Mouse (Mus musculus) left cerebral cortex, postnatal 25 days (tissue): ENCODE measurements around the gene Dkc1. TPM values are rescaled to one million over a fixed set of nuclear protein-coding genes. Genes with fewer than 3 reads are reported as not detected.

Experiments
- DNase-seq, 2 experiments: peaks; one replicate each; pipeline ENCODE4 v3.0.0; 2022; ENCODE audit warnings: low spot score in 2 of 2, mixed read lengths in 1 of 2
- intact Hi-C: fragments of 180-260 bp; cut with DNase I; formaldehyde crosslinking; loops from one replicate; pipeline ENCODE4 v1.15.1; 2025
- total RNA-seq, 2 experiments: library from RNA; stranded (reverse); gene quantifications; 2 replicates each; pipeline ENCODE4 v1.2.3; 2021

Gene Dkc1
- 10 to 100 TPM; 29.6 to 30.3 TPM for total RNA-seq

DNA sequence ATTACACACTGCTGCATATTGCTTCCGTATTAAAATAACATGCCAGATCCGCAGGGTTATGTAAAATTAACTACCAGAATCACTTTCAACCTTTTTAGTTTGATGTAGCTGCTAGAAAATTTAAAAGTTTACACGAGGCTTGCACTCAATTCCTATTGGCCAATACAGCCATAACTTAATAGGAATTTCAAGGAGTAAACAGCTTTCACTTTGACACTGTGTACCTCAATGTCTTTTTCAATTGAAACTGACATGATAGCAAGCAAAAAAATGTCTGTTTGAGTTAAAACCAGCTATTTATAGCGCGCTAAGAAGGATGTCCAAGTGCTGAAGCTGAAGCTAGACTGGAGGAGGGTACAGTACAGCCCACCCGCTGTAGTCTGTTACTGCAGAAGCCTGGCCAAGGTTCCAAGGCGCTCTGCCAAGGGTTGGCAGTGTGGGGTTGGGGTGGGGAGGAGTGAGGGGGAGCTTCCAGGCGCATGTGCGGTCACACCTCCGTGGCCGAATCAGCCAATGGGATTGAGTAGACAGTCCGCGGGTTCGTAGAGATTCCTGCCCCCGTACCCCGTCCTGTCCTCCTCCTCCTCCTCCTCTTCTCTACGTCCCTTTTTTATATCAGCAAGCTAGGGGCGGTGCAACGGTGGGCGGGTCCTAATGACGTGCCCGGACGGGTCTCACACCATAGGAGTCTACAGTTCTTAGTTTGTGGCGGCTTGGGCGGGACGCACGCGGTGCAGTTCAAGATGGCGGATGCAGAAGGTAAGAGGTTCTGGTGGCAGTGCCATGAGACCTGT lies at the start of gene Dkc1:
Gene Dkc1 (plus strand): TSS at position 486 of the 794 bp plus-strand sequence.
- intact Hi-C loops = no loop called here
- peak; percentile 78 to 94 for DNase-seq

GRCm38 (mm10) chrX:75045931-75046330 lies 49.7 kb upstream of the Dkc1 start:
- intact Hi-C loops = no loop called here
- no peak for DNase-seq

DNA sequence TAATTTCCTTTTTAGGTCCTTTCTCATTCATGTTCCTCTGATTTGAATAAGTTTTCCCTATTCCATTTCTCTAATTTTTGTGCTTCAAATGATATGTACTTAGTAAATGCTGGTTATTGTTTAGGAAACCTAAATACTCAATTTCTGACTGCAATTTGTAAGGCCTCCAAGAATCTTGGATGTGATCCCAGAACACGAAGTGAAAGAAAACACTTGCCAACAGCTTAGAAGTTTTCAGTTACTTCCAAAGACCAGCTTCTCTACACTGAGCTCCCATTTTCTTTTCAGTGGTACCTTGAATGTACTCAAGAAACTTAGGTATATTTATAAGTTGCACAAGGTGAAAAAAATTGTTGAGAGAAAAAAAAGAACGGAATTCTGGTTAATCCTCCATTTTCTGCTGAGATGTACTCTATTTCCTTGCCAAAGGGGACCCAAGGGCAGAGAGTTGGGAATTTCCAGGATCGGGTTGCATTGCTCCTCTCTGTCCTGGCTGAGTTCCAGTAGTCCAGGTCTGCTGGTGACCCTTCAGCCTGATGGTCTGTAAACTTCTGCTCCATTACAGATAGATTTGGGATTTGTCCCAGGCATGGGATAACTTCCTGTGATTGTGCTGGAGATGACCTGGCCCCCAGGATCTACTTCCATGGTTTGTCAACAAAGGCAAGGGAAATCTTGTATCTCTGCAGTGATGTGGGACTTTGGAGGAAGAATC lies 48.6 kb upstream of the Dkc1 start:
- intact Hi-C loops = no loop called here
- DNase-seq = peak in 1 of 2 experiments; percentile 27

GRCm38 (mm10) chrX:75056120-75056775 lies 39.4 kb upstream of the Dkc1 start:
- no peak for DNase-seq
- intact Hi-C loops = no loop called here

- DNase-seq = no peak
- intact Hi-C loops = no loop called here
Observed at GRCm38 (mm10) chrX:75082351-75082750, 13.3 kb upstream of the Dkc1 start.

- intact Hi-C loops = no loop called here
- DNase-seq = peak; percentile 26 to 30
Observed at GRCm38 (mm10) chrX:75083982-75084773, 11.5 kb upstream of the Dkc1 start.

- peak in 1 of 2 experiments; percentile 59 for DNase-seq
- intact Hi-C loops = no loop called here
Observed at GRCm38 (mm10) chrX:75084774-75085508, 10.7 kb upstream of the Dkc1 start, which contains the start of gene Gab3. TSS of gene Gab3 (minus strand) at chrX:75085458.

- intact Hi-C loops = no loop called here
- DNase-seq = no peak
Observed at GRCm38 (mm10) chrX:75085654-75086053, 10.0 kb upstream of the Dkc1 start.

- no peak for DNase-seq
- intact Hi-C loops = no loop called here
Observed at GRCm38 (mm10) chrX:75096163-75096770, 613 bp downstream of the Dkc1 start.

- intact Hi-C loops = no loop called here
- no peak for DNase-seq
Observed at GRCm38 (mm10) chrX:75098799-75099198, 3.1 kb downstream of the Dkc1 start.

GRCm38 (mm10) chrX:75102293-75102692 lies 6.6 kb downstream of the Dkc1 start:
- DNase-seq = no peak
- intact Hi-C loops = loop anchor here (10.0 kb wide), 1 partner anchor 647 kb away; no protein-coding TSS in a partner anchor

- intact Hi-C loops = no loop called here
- DNase-seq = no peak
Observed at GRCm38 (mm10) chrX:75115550-75115949, 19.9 kb downstream of the Dkc1 start.

DNA sequence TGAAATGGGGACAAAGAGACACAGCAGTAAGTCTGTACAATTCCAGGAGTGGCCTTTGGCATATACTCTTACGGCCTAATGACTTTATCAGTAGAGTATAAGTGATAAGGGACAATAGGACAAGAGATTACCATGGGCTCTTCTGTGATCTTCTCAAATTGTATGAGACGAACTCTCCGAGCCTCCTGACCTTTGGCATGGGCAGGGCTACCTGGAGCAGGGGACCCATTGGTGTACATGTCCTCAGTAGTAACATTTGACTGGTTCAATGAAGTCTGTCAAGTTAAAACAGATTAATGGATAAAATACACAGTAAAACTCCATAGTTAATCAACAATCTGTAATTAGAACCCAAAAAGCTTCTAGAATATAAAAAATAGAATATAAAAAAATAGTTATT lies 30.0 kb downstream of the Dkc1 start:
- DNase-seq = no peak
- intact Hi-C loops = loop anchor here (10.0 kb wide), 1 partner anchor 289 kb away; the partner anchor contains the start of genes Brcc3, Cmc4 and Mtcp1

- DNase-seq = no peak
- intact Hi-C loops = loop anchor here (10.0 kb wide), 1 partner anchor 288 kb away; the partner anchor contains the start of genes Brcc3, Cmc4 and Mtcp1
Observed at GRCm38 (mm10) chrX:75126893-75127292, 31.2 kb downstream of the Dkc1 start.

GRCm38 (mm10) chrX:75128333-75128980 lies 32.8 kb downstream of the Dkc1 start:
- no peak for DNase-seq
- intact Hi-C loops = loop anchor here (10.0 kb wide), 1 partner anchor 286 kb away; the partner anchor contains the start of genes Brcc3, Cmc4 and Mtcp1

GRCm38 (mm10) chrX:75129474-75129873 lies 33.8 kb downstream of the Dkc1 start:
- DNase-seq = no peak
- intact Hi-C loops = loop anchor here (10.0 kb wide), 1 partner anchor 285 kb away; the partner anchor contains the start of genes Brcc3, Cmc4 and Mtcp1

- DNase-seq = peak; percentile 60 to 73
- intact Hi-C loops = no loop called here
Observed at GRCm38 (mm10) chrX:75130467-75131160, 35.0 kb downstream of the Dkc1 start, which contains the start of gene Mpp1. TSS of gene Mpp1 (minus strand) at chrX:75131016.
